Mouse (Mus musculus): ENCODE data around the gene AC140267.1. TPM values are rescaled to one million over a fixed set of nuclear protein-coding genes. Genes with fewer than 3 reads are reported as not detected.

Gene AC140267.1
- polyA plus RNA-seq, 1 experiment = not detected

- Histone ChIP-seq H3K9me3 (replicated peaks; ENCODE audit: control insufficient read depth, insufficient read depth, low read length, poor library complexity, severe bottlenecking) (no peaks in the 10 kb centered on the region), H3K36me3 (ENCODE audit: control insufficient read depth, insufficient read depth, low read length, poor library complexity, severe bottlenecking) (peaks cover 27% of the 10 kb centered on the region), H3K4me3 (ENCODE audit: low read depth, low read length) (peak overlapping the region; percentile 94), H3K9ac (ENCODE audit: low read depth, poor library complexity, severe bottlenecking) (peak overlapping the region; percentile 93), H3K27me3 (ENCODE audit: control insufficient read depth, insufficient read depth, low read length, poor library complexity, severe bottlenecking) (no peaks in the 10 kb centered on the region), H3K4me1 (ENCODE audit: control insufficient read depth, insufficient read depth, low read length) (no peaks in the 10 kb centered on the region), H3K27ac (ENCODE audit: insufficient read depth, low read length) (peak overlapping the region; percentile 91)
- TF ChIP-seq POLR2A (IDR thresholded peaks at IDR 0.05; ENCODE audit: insufficient read depth, low read length) (no peak), CTCF (IDR thresholded peaks at IDR 0.05; ENCODE audit: low read depth, low read length) (no peak), EP300 (IDR thresholded peaks at IDR 0.05; ENCODE audit: insufficient read depth, low read depth, low read length) (no peak)
These were observed 21.3 kb downstream of the AC140267.1 start for GRCm38 (mm10) chr15:80256656-80257601.

- H3K4me3 ChIP-seq (ENCODE audit: low read depth, low read length) = 0 out of 2 replicates have a peak overlapping the region, but pooled peaks have one; percentile 12
- peak overlapping the region; percentile 91 for H3K27ac ChIP-seq (ENCODE audit: insufficient read depth, low read length)
- H3K9me3 ChIP-seq (replicated peaks; ENCODE audit: control insufficient read depth, insufficient read depth, low read length, poor library complexity, severe bottlenecking) = no peaks in the 10 kb centered on the region
- H3K36me3 ChIP-seq (ENCODE audit: control insufficient read depth, insufficient read depth, low read length, poor library complexity, severe bottlenecking) = peaks cover 27% of the 10 kb centered on the region
- H3K27me3 ChIP-seq (ENCODE audit: control insufficient read depth, insufficient read depth, low read length, poor library complexity, severe bottlenecking) = no peaks in the 10 kb centered on the region
- TF ChIP-seq POLR2A (IDR thresholded peaks at IDR 0.05; ENCODE audit: insufficient read depth, low read length) = peak; percentile 57
- no peak for TF ChIP-seq CTCF (IDR thresholded peaks at IDR 0.05; ENCODE audit: low read depth, low read length)
- no peak for TF ChIP-seq EP300 (IDR thresholded peaks at IDR 0.05; ENCODE audit: insufficient read depth, low read depth, low read length)
- peak overlapping the region; percentile 93 for H3K9ac ChIP-seq (ENCODE audit: low read depth, poor library complexity, severe bottlenecking)
- no peaks in the 10 kb centered on the region for H3K4me1 ChIP-seq (ENCODE audit: control insufficient read depth, insufficient read depth, low read length)
These were observed 22.1 kb downstream of the AC140267.1 start for GRCm38 (mm10) chr15:80257602-80258239.

GRCm38 (mm10) chr15:80258240-80259170, 22.9 kb downstream of the AC140267.1 start:
- H3K36me3 ChIP-seq (ENCODE audit: control insufficient read depth, insufficient read depth, low read length, poor library complexity, severe bottlenecking) = peaks cover 27% of the 10 kb centered on the region

GRCm38 (mm10) chr15:80259406-80260045, 23.9 kb downstream of the AC140267.1 start:
- peak overlapping the region; percentile 91; the same call in 1 of the 2 replicates for H3K27ac ChIP-seq (ENCODE audit: insufficient read depth, low read length)
- no peaks in the 10 kb centered on the region for H3K9me3 ChIP-seq (replicated peaks; ENCODE audit: control insufficient read depth, insufficient read depth, low read length, poor library complexity, severe bottlenecking)
- H3K4me1 ChIP-seq (ENCODE audit: control insufficient read depth, insufficient read depth, low read length) = no peaks in the 10 kb centered on the region
- no peak for TF ChIP-seq CTCF (IDR thresholded peaks at IDR 0.05; ENCODE audit: low read depth, low read length)
- no peak for TF ChIP-seq EP300 (IDR thresholded peaks at IDR 0.05; ENCODE audit: insufficient read depth, low read depth, low read length)
- TF ChIP-seq POLR2A (IDR thresholded peaks at IDR 0.05; ENCODE audit: insufficient read depth, low read length) = no peak
- H3K9ac ChIP-seq (ENCODE audit: low read depth, poor library complexity, severe bottlenecking) = no peak overlapping the region
- no peaks in the 10 kb centered on the region for H3K27me3 ChIP-seq (ENCODE audit: control insufficient read depth, insufficient read depth, low read length, poor library complexity, severe bottlenecking)
- H3K36me3 ChIP-seq (ENCODE audit: control insufficient read depth, insufficient read depth, low read length, poor library complexity, severe bottlenecking) = peaks cover 27% of the 10 kb centered on the region
- no peak overlapping the region for H3K4me3 ChIP-seq (ENCODE audit: low read depth, low read length)

More at GRCm38 (mm10) chr15:80258240-80259170, 22.9 kb downstream of the AC140267.1 start:
- H3K4me1 ChIP-seq (ENCODE audit: control insufficient read depth, insufficient read depth, low read length) = no peaks in the 10 kb centered on the region
- H3K4me3 ChIP-seq (ENCODE audit: low read depth, low read length) = no peak overlapping the region
- peak overlapping the region; percentile 93 for H3K9ac ChIP-seq (ENCODE audit: low read depth, poor library complexity, severe bottlenecking)
- H3K27me3 ChIP-seq (ENCODE audit: control insufficient read depth, insufficient read depth, low read length, poor library complexity, severe bottlenecking) = no peaks in the 10 kb centered on the region
- peak overlapping the region; percentile 91 for H3K27ac ChIP-seq (ENCODE audit: insufficient read depth, low read length)
- H3K9me3 ChIP-seq (replicated peaks; ENCODE audit: control insufficient read depth, insufficient read depth, low read length, poor library complexity, severe bottlenecking) = no peaks in the 10 kb centered on the region
- TF ChIP-seq CTCF (IDR thresholded peaks at IDR 0.05; ENCODE audit: low read depth, low read length) (no peak), EP300 (IDR thresholded peaks at IDR 0.05; ENCODE audit: insufficient read depth, low read depth, low read length) (peak; percentile 74; the same call in 1 of the 2 replicates), POLR2A (IDR thresholded peaks at IDR 0.05; ENCODE audit: insufficient read depth, low read length) (peak; percentile 41)

GRCm38 (mm10) chr15:80260677-80261076, 25.0 kb downstream of the AC140267.1 start:
- no peak overlapping the region for H3K27ac ChIP-seq (ENCODE audit: insufficient read depth, low read length)

More at GRCm38 (mm10) chr15:80260677-80261076, 25.0 kb downstream of the AC140267.1 start:
- Histone ChIP-seq H3K9me3 (replicated peaks; ENCODE audit: control insufficient read depth, insufficient read depth, low read length, poor library complexity, severe bottlenecking) (no peaks in the 10 kb centered on the region), H3K4me3 (ENCODE audit: low read depth, low read length) (no peak overlapping the region), H3K36me3 (ENCODE audit: control insufficient read depth, insufficient read depth, low read length, poor library complexity, severe bottlenecking) (peaks cover 27% of the 10 kb centered on the region), H3K27me3 (ENCODE audit: control insufficient read depth, insufficient read depth, low read length, poor library complexity, severe bottlenecking) (no peaks in the 10 kb centered on the region), H3K9ac (ENCODE audit: low read depth, poor library complexity, severe bottlenecking) (no peak overlapping the region), H3K4me1 (ENCODE audit: control insufficient read depth, insufficient read depth, low read length) (no peaks in the 10 kb centered on the region)
- no peak for TF ChIP-seq POLR2A (IDR thresholded peaks at IDR 0.05; ENCODE audit: insufficient read depth, low read length)
- TF ChIP-seq EP300 (IDR thresholded peaks at IDR 0.05; ENCODE audit: insufficient read depth, low read depth, low read length) = no peak
- peak; percentile 99 for TF ChIP-seq CTCF (IDR thresholded peaks at IDR 0.05; ENCODE audit: low read depth, low read length)
